Mouse (Mus musculus) cortical plate, adult 2 months (tissue): ENCODE data around the gene Nhlh2.

Experiments
- CTCF ChIP-seq: fragments of 200-500 bp; IDR thresholded peaks from 2 replicates; pipeline ENCODE4 v1.5.1; 2011; ENCODE audit warnings: mild to moderate bottlenecking, control low read depth, low read length; ENCODE audit not compliant: insufficient read depth; ENCODE audit errors: extremely low read depth
- POLR2A ChIP-seq: fragments of 200-500 bp; IDR thresholded peaks from 2 replicates; pipeline ENCODE4 v1.6.1; 2011; ENCODE audit warnings: mild to moderate bottlenecking, low read length, control low read depth; ENCODE audit not compliant: insufficient read depth; ENCODE audit errors: extremely low read depth

- TF ChIP-seq CTCF = no peak
- TF ChIP-seq POLR2A = no peak
These were observed at the start of gene Nhlh2 for GRCm38 (mm10) chr3:102009926-102010381.
